Mouse (Mus musculus) kidney, postnatal 0 days (tissue): ENCODE data around the gene Msgn1. TPM values are rescaled to one million over a fixed set of nuclear protein-coding genes. Genes with fewer than 3 reads are reported as not detected.

Experiments
- ATAC-seq: fragments of 200-750 bp; cut with Nextera tagmentation; replicated peaks from 2 replicates; pipeline ENCODE4 v1.8.0; 2017; ENCODE audit warnings: low read depth, moderate number of reproducible peaks, moderate TSS enrichment, moderate library complexity; ENCODE audit not compliant: low FRiP score
- DNase-seq: peaks from one replicate; pipeline ENCODE4 v3.0.0-alpha.2; 2016; ENCODE audit warnings: low spot score
- H3K27ac ChIP-seq: fragments of 300-500 bp; sonication (generic); 2 replicates; pipeline ENCODE4 v1.5.1; 2014; ENCODE audit warnings: mild to moderate bottlenecking
- H3K27me3 ChIP-seq: fragments of 300-500 bp; sonication (generic); 2 replicates; pipeline ENCODE4 v1.6.1; 2014; ENCODE audit warnings: low read length, mixed read lengths; ENCODE audit not compliant: insufficient read depth
- H3K36me3 ChIP-seq: fragments of 300-500 bp; sonication (generic); 2 replicates; pipeline ENCODE4 v1.6.1; 2014; ENCODE audit warnings: low read length, mixed read lengths; ENCODE audit not compliant: insufficient read depth
- H3K4me1 ChIP-seq: fragments of 300-500 bp; sonication (generic); replicated peaks from 2 replicates; pipeline ENCODE4 v1.6.1; 2014; ENCODE audit warnings: antibody characterized with exemption, low read length, mixed read lengths; ENCODE audit not compliant: insufficient read depth
- H3K4me2 ChIP-seq: fragments of 300-500 bp; sonication (generic); 2 replicates; pipeline ENCODE4 v1.6.1; 2014; ENCODE audit warnings: mild to moderate bottlenecking, low read length, moderate library complexity, mixed read lengths
- H3K4me3 ChIP-seq: fragments of 300-500 bp; sonication (generic); replicated peaks from 2 replicates; pipeline ENCODE4 v1.5.1; 2014; ENCODE audit warnings: low read depth, low read length
- H3K9ac ChIP-seq: fragments of 300-500 bp; sonication (generic); 2 replicates; pipeline ENCODE4 v1.6.1; 2014; ENCODE audit warnings: low read depth, low read length
- H3K9me3 ChIP-seq: fragments of 300-500 bp; sonication (generic); replicated peaks from 2 replicates; pipeline ENCODE4 v1.6.1; 2016; ENCODE audit warnings: low read length, inconsistent platforms, mixed read lengths
- CTCF ChIP-seq: IDR thresholded peaks from 2 replicates; pipeline ENCODE4 v1.5.1; 2016; ENCODE audit warnings: antibody characterized with exemption, low read depth, mild to moderate bottlenecking, moderate library complexity
- WGBS: fragments of 180-500 bp; shearing (Covaris S2); extraction: QIAGEN DNeasy Blood & Tissue Kit; methylation state at CpG from one replicate; pipeline ENCODE4 v1.1.7; 2014; 5-methylcytosine and 5-hydroxymethylcytosine counted together
- polyA plus RNA-seq: library from polyadenylated mRNA; unstranded; fragments of >200 nt; fragmentation: Nextera tagmentation; extraction: Ambion mirVana; gene quantifications from 2 replicates; pipeline ENCODE4 v1.2.1, GENCODE M21; 2015

Gene Msgn1
- not detected in 2 replicates for polyA plus RNA-seq

DNA sequence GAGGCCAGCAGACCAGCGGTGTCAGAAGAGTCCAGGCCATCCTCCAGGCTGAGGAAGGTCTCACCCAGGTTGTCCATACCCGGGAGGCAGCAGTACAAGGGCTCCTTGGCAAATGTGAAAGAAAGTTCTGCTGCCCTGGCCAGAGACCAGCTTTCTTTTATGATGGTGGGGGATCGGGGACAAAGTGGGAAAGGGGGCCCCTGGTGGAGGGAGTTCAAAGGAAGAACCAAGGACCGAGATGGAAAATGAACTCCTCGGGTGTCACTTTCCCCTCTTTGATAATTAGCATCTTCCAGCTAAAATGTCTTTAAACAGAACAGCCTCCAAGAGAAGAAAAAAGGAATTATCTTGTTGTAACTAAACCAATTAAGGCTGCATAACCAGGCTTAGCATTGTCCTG lies at the start of gene Msgn1:
Gene Msgn1 (minus strand): TSS at position 101 of the 400 bp plus-strand sequence.
- DNase-seq (no peak), ATAC-seq (no peak)
- H3K36me3 ChIP-seq = no peaks in the 10 kb centered on the region
- H3K4me3 ChIP-seq = no peak within 1 kb of the TSS
- H3K4me2 ChIP-seq = no peak within 1 kb of the TSS
- H3K4me1 ChIP-seq = no peaks in the 10 kb centered on the region
- H3K27ac ChIP-seq = no peak within 1 kb of the TSS
- H3K27me3 ChIP-seq = peaks cover 6% of the 10 kb centered on the region; the same call in 1 of the 2 replicates
- no peak for TF ChIP-seq CTCF
- no peaks in the 10 kb centered on the region for H3K9me3 ChIP-seq
- 15% methylated on average over 5 of the region's 5 CpGs for WGBS
- no peak within 1 kb of the TSS for H3K9ac ChIP-seq

DNA sequence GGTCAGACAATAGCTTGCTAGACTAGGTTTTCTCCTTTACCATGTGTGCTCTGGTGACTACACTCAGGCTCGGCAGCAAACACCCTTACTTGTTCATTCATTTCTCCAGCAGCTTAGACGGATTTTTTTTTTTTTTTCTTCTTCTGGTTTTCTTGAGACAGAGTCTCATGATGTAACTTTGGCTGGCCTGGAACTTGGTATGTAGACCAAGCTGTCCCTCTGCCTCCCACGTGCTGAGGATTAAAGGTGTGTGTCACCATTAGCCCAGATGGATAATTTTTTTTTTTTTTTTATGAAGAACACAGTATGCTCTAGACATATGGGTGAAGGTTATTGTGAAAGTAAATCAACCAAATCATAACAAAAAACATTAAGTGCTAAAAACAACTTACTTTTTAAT lies 41.5 kb upstream of the Msgn1 start:
- Histone ChIP-seq H3K27ac (no peak overlapping the region), H3K4me3 (no peak overlapping the region), H3K4me2 (no peak overlapping the region), H3K9me3 (no peaks in the 10 kb centered on the region), H3K27me3 (no peaks in the 10 kb centered on the region), H3K9ac (no peak overlapping the region), H3K36me3 (no peaks in the 10 kb centered on the region), H3K4me1 (no peaks in the 10 kb centered on the region)
- ATAC-seq (no peak), DNase-seq (no peak)
- no peak for TF ChIP-seq CTCF
- WGBS = 79% methylated on average over 3 of the region's 3 CpGs

DNA sequence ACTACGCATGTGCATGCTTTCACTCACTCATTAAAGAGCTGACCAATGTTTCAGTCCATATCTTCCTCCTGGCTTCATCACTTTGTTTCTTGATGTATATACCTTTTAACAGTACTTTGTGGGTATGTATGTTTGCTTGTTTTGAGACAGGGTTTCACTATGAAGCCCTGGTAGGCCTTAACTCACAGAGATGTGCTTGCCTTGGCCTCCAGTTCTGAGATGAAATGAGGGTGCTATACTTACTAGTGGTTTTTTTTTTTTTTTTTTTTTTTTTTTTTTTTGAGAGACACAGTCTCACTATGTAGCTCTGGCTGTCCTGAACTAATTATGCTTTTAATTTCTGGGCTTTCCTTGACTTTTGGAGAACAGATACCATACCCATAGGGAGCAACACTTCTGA lies 38.7 kb upstream of the Msgn1 start:
- Histone ChIP-seq H3K36me3 (no peaks in the 10 kb centered on the region), H3K4me1 (no peaks in the 10 kb centered on the region), H3K27ac (no peak overlapping the region), H3K4me2 (no peak overlapping the region), H3K9ac (no peak overlapping the region), H3K4me3 (no peak overlapping the region), H3K9me3 (no peaks in the 10 kb centered on the region), H3K27me3 (no peaks in the 10 kb centered on the region)
- WGBS = 97% methylated on average over 1 of the region's 1 CpGs
- ATAC-seq = no peak
- no peak for DNase-seq
- TF ChIP-seq CTCF = no peak

DNA sequence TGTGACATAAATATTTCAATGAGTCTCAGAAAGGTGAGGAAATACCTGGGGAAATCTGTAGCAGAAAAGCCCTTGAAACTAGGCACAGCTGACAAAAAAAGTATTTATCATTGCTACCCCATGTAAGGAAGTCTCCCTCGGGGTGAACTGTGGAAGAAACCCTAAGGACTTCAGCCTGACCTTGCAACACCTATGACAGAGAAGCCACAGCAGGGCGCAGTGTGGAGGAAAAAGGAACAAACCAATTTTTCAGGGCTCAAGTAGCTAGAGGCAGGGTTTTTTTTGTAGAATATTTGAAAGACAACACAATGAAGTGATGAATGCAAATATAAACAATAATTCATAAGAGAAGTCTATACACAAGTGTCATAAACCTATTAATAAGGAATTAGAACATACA lies 27.2 kb upstream of the Msgn1 start:
- Histone ChIP-seq H3K27me3 (no peaks in the 10 kb centered on the region), H3K4me3 (no peak overlapping the region), H3K36me3 (no peaks in the 10 kb centered on the region), H3K9me3 (no peaks in the 10 kb centered on the region), H3K4me1 (no peaks in the 10 kb centered on the region), H3K27ac (no peak overlapping the region), H3K9ac (no peak overlapping the region), H3K4me2 (no peak overlapping the region)
- TF ChIP-seq CTCF = no peak
- no peak for ATAC-seq
- DNase-seq = no peak
- 76% methylated on average over 2 of the region's 2 CpGs for WGBS

DNA sequence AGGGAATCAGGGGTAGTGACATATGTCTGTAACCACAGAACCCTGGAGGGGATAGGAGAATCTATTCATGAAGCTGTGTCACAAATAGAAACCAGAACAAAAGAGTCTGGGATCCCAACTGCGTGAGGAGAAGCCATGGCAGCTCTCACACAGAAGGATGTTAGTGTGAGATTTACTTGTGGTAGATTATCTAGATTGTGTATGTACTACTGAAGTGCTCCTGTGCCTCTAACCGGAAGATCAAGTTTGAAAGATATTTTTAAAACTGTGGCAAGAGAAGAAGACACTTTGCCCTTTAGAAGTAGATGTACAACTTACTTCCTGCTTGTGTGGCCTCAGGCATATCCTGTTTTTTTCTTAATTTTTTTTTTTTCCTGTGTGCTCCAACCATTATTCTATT lies 21.5 kb upstream of the Msgn1 start:
- no peaks in the 10 kb centered on the region for H3K36me3 ChIP-seq

DNA sequence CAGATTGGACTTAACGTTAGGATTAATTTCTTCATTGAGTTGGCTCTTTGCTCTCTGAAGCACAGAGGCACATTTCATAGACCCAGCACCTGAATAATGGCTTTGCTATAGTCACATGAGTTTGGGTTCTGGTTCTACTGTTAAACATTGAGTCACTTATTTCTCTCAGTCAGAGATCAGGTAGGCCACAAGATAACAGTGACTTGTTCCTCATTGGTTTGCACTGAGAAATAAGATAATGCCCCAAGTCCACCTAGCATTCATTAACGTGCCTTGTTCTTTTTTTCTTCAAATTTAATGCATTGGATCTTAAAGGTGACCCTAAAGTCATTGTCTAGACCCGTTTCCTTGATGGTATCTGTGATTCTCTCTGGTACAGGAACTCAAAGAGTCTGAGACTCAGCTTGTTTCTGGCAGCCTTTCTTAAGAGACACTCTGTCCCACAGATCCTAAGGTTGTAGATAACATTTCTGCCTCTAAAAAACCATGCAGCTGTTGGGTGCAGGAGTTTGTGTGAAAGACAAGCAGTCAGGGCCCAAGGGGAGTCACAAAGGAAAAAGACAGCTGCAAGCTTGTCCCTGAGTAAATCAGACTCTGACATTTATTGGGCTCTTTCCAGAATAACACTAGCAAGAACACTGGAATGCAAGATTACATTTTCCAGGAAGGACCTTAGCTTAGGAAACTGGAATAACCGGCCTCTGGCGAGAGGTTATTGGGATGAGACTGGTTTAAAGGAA lies 17.9 kb upstream of the Msgn1 start:
- H3K27ac ChIP-seq = no peak overlapping the region
- no peak overlapping the region for H3K4me2 ChIP-seq
- DNase-seq = peak; percentile 64
- H3K9ac ChIP-seq = no peak overlapping the region
- H3K27me3 ChIP-seq = no peaks in the 10 kb centered on the region
- no peak overlapping the region for H3K4me3 ChIP-seq
- WGBS = 40% methylated on average over 5 of the region's 5 CpGs
- 0 out of 2 replicates have a peak, but pooled peaks cover 4% of the 10 kb centered on the region for H3K4me1 ChIP-seq
- no peak for ATAC-seq
- no peaks in the 10 kb centered on the region for H3K36me3 ChIP-seq
- H3K9me3 ChIP-seq = no peaks in the 10 kb centered on the region
- no peak for TF ChIP-seq CTCF

More for the DNA sequence above, 21.5 kb upstream of the Msgn1 start:
- H3K4me3 ChIP-seq = no peak overlapping the region
- DNase-seq (no peak), ATAC-seq (no peak)
- no peak overlapping the region for H3K9ac ChIP-seq
- H3K27me3 ChIP-seq = no peaks in the 10 kb centered on the region
- WGBS = 82% methylated on average over 2 of the region's 2 CpGs
- no peaks in the 10 kb centered on the region for H3K4me1 ChIP-seq
- H3K27ac ChIP-seq = no peak overlapping the region
- TF ChIP-seq CTCF = no peak
- no peak overlapping the region for H3K4me2 ChIP-seq
- no peaks in the 10 kb centered on the region for H3K9me3 ChIP-seq
